Mouse (Mus musculus) brown adipose tissue, adult 24 weeks (tissue): ENCODE data around the gene Creb5. TPM values are rescaled to one million over a fixed set of nuclear protein-coding genes. Genes with fewer than 3 reads are reported as not detected.

Source experiments
- H3K27ac ChIP-seq: fragments of 200-500 bp; replicated peaks from 2 replicates; pipeline ENCODE4 v1.5.1; 2012; ENCODE audit warnings: low read depth, mild to moderate bottlenecking, low read length
- H3K4me1 ChIP-seq: fragments of 200-500 bp; 2 replicates; pipeline ENCODE4 v1.6.1; 2012; ENCODE audit warnings: low read length, mixed read lengths; ENCODE audit not compliant: control insufficient read depth, insufficient read depth, insufficient read length
- H3K4me3 ChIP-seq: fragments of 200-500 bp; 2 replicates; pipeline ENCODE4 v1.5.1; 2012; ENCODE audit warnings: low read depth, mild to moderate bottlenecking, low read length, moderate library complexity; ENCODE audit not compliant: insufficient read depth
- polyA plus RNA-seq: library from polyadenylated mRNA; stranded (reverse); fragments of >200 nt; gene quantifications from 2 replicates; pipeline ENCODE4 v1.2.4, GENCODE M21; 2012; ENCODE audit not compliant: missing spikeins, insufficient read depth, insufficient read length

The Creb5 gene
- polyA plus RNA-seq, 1 experiment, result 2.1 TPM

GRCm38 (mm10) chr6:53560928-53561327 is 273.9 kb downstream of the Creb5 start:
- no peak overlapping the region for H3K4me3 ChIP-seq
- H3K27ac ChIP-seq, result no peak overlapping the region
- H3K4me1 ChIP-seq, result peaks cover 2% of the 10 kb centered on the region; the same call in 1 of the 2 replicates

DNA sequence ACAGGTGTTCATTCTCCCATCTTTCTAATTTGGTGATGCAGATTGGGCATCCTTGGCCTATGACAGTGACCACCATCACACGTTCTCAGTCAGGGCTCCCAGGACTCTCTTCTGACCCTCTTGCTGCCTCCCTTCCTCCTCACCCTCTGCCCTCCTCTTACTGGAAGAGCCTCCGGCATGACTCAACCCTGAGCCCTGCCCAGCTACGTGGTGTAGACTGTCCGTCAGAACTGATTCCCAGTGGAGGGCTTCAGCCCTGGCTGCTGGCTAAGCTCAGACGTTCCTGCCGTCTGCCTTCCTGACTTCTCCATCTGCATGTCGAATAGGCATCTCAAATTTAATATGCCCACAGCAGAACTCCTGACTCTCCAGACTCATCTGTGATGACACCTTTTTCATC is 275.5 kb downstream of the Creb5 start:
- H3K4me3 ChIP-seq, result no peak overlapping the region
- H3K4me1 ChIP-seq, result peaks cover 2% of the 10 kb centered on the region; the same call in 1 of the 2 replicates
- no peak overlapping the region for H3K27ac ChIP-seq

GRCm38 (mm10) chr6:53563546-53564185 is 276.6 kb downstream of the Creb5 start:
- Histone ChIP-seq H3K27ac (no peak overlapping the region), H3K4me1 (peaks cover 2% of the 10 kb centered on the region; the same call in 1 of the 2 replicates), H3K4me3 (no peak overlapping the region)

DNA sequence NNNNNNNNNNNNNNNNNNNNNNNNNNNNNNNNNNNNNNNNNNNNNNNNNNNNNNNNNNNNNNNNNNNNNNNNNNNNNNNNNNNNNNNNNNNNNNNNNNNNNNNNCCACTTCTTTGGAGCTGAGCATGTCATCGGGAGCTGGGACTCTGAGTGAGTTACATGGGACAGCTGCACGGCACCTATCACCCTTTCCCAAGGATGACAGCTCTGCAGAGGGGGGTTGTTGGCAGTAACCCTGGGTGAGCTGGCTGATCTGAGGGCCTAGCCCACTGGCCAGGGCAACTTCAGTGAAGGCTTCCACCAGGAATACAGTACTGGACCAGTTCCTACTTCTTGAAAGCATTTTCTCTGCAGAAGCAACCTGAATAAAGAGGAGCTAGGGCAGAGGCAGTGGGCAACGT is 282.4 kb downstream of the Creb5 start:
- Histone ChIP-seq H3K27ac (no peak overlapping the region), H3K4me1 (peaks cover 8% of the 10 kb centered on the region; the same call in 1 of the 2 replicates), H3K4me3 (no peak overlapping the region)

GRCm38 (mm10) chr6:53570906-53571305 is 283.8 kb downstream of the Creb5 start:
- H3K27ac ChIP-seq, result 0 out of 2 replicates have a peak overlapping the region, but pooled peaks have one; percentile 6
- peaks cover 8% of the 10 kb centered on the region; the same call in 1 of the 2 replicates for H3K4me1 ChIP-seq
- H3K4me3 ChIP-seq, result no peak overlapping the region

- no peak overlapping the region for H3K4me3 ChIP-seq
- peak overlapping the region; percentile 30 for H3K27ac ChIP-seq
- H3K4me1 ChIP-seq, result peaks cover 8% of the 10 kb centered on the region; the same call in 1 of the 2 replicates
Observed at GRCm38 (mm10) chr6:53571571-53572122, 284.6 kb downstream of the Creb5 start.

GRCm38 (mm10) chr6:53572456-53572855 is 285.4 kb downstream of the Creb5 start:
- Histone ChIP-seq H3K4me3 (no peak overlapping the region), H3K27ac (peak overlapping the region; percentile 30)

GRCm38 (mm10) chr6:53572979-53573710 is 286.1 kb downstream of the Creb5 start:
- peaks cover 8% of the 10 kb centered on the region; the same call in 1 of the 2 replicates for H3K4me1 ChIP-seq
- H3K4me3 ChIP-seq, result peak overlapping the region; percentile 48
- H3K27ac ChIP-seq, result peak overlapping the region; percentile 30

More at GRCm38 (mm10) chr6:53572456-53572855, 285.4 kb downstream of the Creb5 start:
- H3K4me1 ChIP-seq, result peaks cover 8% of the 10 kb centered on the region; the same call in 1 of the 2 replicates

DNA sequence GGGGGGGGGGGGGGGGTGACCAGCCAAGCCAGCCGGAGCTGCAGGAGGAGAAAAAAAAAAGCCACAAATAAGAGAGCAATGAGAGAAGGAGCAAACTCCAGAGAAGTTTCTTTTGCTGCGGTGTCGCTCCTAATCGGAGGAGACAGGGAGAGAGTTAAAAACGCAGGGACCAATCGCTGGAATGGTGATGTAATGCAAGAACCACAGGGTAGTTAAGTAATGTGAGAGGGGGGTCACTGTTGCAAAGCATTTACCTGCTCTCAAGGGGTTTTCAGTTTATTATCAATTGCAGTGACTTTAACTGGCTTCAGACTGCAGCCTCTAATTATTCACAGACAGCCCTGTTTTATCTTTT is 286.6 kb downstream of the Creb5 start:
- peaks cover 8% of the 10 kb centered on the region; the same call in 1 of the 2 replicates for H3K4me1 ChIP-seq
- H3K27ac ChIP-seq, result peak overlapping the region; percentile 35; the same call in 1 of the 2 replicates
- H3K4me3 ChIP-seq, result peak overlapping the region; percentile 57

- peaks cover 8% of the 10 kb centered on the region; the same call in 1 of the 2 replicates for H3K4me1 ChIP-seq
- H3K27ac ChIP-seq, result no peak overlapping the region
- peak overlapping the region; percentile 42 for H3K4me3 ChIP-seq
Observed at GRCm38 (mm10) chr6:53574097-53574496, 287.0 kb downstream of the Creb5 start.

- Histone ChIP-seq H3K4me1 (peaks cover 6% of the 10 kb centered on the region; the same call in 1 of the 2 replicates), H3K4me3 (peak overlapping the region; percentile 35; the same call in 1 of the 2 replicates), H3K27ac (no peak overlapping the region)
Observed at GRCm38 (mm10) chr6:53575191-53575590, 288.1 kb downstream of the Creb5 start.

GRCm38 (mm10) chr6:53575836-53576235 is 288.8 kb downstream of the Creb5 start:
- no peak overlapping the region for H3K27ac ChIP-seq
- H3K4me1 ChIP-seq, result peaks cover 6% of the 10 kb centered on the region; the same call in 1 of the 2 replicates
- H3K4me3 ChIP-seq, result no peak overlapping the region

DNA sequence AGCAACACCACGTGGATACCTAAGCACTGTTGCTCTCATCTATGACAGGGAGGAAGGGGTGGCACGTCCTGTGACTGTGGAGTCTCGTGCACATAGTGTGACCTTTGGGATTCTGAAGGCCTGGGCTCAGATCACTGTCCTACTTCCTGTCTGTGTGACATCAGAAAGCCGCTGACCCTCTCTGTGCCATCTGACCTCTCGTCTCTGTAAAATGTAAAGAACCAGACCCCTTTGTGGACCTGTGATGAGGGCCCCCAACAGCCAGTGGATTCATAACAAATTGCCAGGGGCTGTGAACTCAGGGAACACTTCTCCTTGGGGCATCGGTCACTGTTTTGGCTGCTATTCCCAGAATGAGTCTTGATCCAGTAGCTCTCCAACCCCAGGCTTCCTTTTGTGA is 289.8 kb downstream of the Creb5 start:
- Histone ChIP-seq H3K27ac (no peak overlapping the region), H3K4me1 (peaks cover 6% of the 10 kb centered on the region; the same call in 1 of the 2 replicates), H3K4me3 (no peak overlapping the region)

DNA sequence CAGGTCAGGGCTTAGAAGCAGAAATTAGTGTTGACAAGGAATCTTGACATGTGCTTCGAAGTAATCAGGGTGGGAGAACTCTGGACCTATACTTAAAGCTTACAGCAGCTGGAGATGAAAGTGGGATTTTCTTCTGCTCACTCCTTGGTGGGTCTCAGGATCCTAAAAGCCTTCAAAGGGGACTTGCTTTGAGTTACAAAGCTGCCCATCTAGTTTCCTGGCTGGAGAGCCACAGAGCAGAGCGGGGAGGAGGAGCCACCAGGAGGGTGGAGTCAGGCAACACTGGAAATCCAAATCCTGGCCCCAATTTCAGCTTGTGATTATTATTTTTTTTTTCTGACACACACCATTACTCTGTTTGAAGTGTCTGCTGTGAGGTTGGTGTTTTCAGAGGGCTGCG is 290.7 kb downstream of the Creb5 start:
- Histone ChIP-seq H3K27ac (no peak overlapping the region), H3K4me3 (no peak overlapping the region), H3K4me1 (no peaks in the 10 kb centered on the region)

DNA sequence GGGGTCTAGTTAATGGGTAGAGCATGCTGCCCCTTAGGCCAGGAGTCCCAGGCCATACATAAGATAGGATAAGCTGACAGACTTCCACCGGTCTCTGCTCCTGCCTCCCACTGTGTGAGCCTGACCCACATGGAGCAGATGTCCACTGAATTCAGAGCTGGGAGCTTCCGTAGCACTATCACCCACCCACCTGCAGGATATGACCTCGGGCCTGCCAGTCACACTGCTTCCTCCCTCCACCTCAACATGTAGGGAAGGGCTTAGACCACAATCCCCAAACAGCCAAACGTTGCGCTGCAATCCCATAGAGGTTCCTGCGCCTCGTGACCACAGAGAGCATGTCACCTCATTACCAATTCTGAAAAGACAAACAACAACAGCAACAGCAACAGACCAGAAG is 293.3 kb downstream of the Creb5 start:
- Histone ChIP-seq H3K27ac (peak overlapping the region; percentile 43), H3K4me3 (no peak overlapping the region), H3K4me1 (peaks cover 5% of the 10 kb centered on the region; the same call in 1 of the 2 replicates)
